Mouse (Mus musculus): ENCODE results near the gene Pigt. TPM values are rescaled to one million over a fixed set of nuclear protein-coding genes. Genes with fewer than 3 reads are reported as not detected.

Gene Pigt
- 16.2 TPM for polyA plus RNA-seq (2017; shearing (Covaris generic))

DNA sequence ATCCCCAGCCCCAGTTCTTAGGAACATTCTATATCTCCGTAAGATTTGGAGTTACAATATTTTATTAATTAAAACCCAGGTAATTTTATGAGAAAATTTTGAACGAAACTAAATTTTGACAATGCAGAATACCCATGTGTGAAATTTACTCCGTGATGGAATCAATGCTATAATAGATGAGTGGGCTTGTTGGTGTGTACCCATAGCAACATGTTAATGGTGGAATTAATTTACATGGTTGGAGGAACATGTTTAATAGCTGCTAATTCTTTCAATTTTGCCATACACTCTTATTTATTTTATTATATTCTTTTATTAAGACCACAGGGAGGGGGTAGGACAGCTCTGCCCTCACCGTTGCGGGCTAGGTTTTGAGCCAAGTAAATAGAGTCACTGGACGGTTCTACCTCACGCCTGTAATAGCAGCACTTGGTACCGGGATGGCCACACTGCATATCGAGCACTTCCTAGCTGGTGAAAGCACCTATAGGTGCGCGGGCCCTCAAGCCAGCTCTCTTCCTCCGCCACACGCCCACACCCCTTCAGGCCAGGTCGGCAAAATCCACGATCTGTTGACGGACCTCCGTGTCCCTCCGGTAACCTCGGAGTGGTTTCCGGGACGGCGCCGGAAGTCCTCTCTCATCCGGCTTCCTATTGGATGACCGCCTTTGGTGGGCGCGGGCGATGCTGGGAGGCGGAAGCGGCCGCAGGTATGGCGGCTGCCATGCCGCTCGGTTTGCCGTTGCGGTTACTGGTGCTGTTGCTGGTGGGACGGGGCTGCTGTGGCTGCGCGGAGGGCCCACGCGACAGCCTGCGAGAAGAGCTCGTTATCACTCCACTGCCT lies at the start of gene Pigt:
TSS of gene Pigt (plus strand) at position 674 of the 844 bp plus-strand sequence.

GRCm38 (mm10) chr2:164456864-164457300 lies 40.4 kb upstream of the Pigt start, which contains the start of gene Sys1:
Gene Sys1 (plus strand): TSS chr2:164456964.

DNA sequence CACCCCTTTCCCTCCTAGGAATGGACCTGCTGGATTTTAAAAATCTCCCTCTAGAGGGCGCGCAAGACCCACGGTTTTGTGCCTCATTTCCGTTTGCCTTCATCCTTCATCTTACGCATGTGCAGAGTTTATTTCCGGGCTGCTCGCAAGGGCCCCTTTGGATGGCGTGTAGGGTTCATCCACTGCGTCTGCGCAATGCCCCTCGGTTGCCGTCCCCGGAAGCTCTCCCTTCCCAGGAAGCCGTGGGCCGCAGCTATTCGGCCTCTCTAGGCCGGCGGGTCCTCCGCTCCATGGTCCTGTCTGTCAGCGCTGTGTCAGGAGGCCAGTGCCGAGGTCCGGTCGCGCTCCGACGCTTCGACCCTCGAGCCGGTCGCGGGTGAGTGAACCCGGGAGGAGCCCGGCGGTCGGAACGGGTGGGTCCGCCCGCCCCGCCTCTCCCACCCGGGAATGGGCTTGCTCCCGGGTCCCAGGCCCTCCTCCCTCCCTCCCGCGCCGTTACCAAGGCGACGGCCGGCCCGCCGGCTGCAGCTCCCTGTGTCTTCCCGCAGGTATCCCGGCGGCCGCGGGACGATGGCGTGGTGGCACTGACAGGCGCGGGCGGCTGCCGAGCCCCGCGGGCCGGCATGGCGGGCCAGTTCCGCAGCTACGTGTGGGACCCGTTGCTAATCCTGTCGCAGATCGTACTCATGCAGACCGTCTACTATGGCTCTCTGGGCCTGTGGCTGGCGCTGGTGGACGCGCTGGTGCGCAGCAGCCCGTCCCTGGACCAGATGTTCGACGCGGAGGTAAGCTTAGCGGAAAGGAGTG lies 36.4 kb upstream of the Pigt start, which contains the start of gene Gm20458:
TSS of gene Gm20458 (plus strand) at position 223 of the 807 bp plus-strand sequence.

GRCm38 (mm10) chr2:164473624-164474023 lies 23.7 kb upstream of the Pigt start, which contains the start of gene Trp53tg5:
Gene Trp53tg5 (minus strand): TSS chr2:164473724.

DNA sequence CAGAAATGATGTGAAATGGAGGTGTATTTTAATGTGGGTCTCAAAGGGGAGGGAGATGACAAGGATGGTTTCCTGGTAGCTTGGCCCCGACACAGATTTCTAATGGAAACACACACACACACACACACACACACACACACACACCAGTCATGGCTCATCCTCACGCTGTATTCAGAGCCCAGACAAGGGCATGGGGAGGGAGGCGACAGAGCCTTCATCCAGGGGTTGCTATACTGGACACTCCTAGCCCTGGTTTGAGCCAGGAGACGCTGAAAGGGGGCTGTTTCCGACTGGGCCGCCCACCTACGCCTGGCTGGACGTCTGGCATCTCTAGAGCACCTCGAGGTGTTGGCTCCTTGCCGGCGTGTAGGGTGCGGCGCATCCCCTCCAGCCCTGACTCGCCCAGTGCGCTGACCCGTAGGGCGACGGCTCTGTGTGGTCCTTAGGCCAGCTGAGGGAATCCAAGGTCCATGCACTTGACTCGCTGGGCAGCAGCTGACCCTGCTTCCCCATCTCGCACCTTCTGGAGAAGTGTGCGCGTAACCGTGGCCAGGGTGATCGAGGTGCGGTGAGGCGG lies 11.6 kb upstream of the Pigt start, which contains the start of gene Dbndd2:
TSS of gene Dbndd2 (plus strand) at position 426 of the 577 bp plus-strand sequence.

Other genes with a start within 250 kb of the Pigt start
- gene Svs3b, start 240.9 kb upstream of the Pigt start, polyA plus RNA-seq (2017; shearing (Covaris generic)), result not detected
- not detected for gene Svs4, start 219.1 kb upstream of the Pigt start, polyA plus RNA-seq (2017; shearing (Covaris generic))
- not detected for gene Svs3a, start 208.3 kb upstream of the Pigt start, polyA plus RNA-seq (2017; shearing (Covaris generic))
- not detected for gene Svs6, start 180.8 kb upstream of the Pigt start, polyA plus RNA-seq (2017; shearing (Covaris generic))
- gene Svs5, start 164.8 kb upstream of the Pigt start, polyA plus RNA-seq (2017; shearing (Covaris generic)), result not detected
- gene Slpi, start 108.4 kb upstream of the Pigt start, polyA plus RNA-seq (2017; shearing (Covaris generic)), result 9.0 TPM
- gene Rbpjl, start 94.4 kb upstream of the Pigt start, polyA plus RNA-seq (2017; shearing (Covaris generic)), result not detected
- not detected for gene Matn4, start 92.4 kb upstream of the Pigt start, polyA plus RNA-seq (2017; shearing (Covaris generic))
- 0.64 TPM for gene Sdc4, start 53.6 kb upstream of the Pigt start, polyA plus RNA-seq (2017; shearing (Covaris generic))
- 81.1 TPM for gene Sys1, start 40.6 kb upstream of the Pigt start, polyA plus RNA-seq (2017; shearing (Covaris generic))
- gene Gm20458, start 36.6 kb upstream of the Pigt start, polyA plus RNA-seq (2017; shearing (Covaris generic)), result 6.5 TPM
- not detected for gene Trp53tg5, start 23.8 kb upstream of the Pigt start, polyA plus RNA-seq (2017; shearing (Covaris generic))
- 2.6 TPM for gene Dbndd2, start 11.4 kb upstream of the Pigt start, polyA plus RNA-seq (2017; shearing (Covaris generic))
- not detected for gene Wfdc2, start 64.9 kb downstream of the Pigt start, polyA plus RNA-seq (2017; shearing (Covaris generic))
- not detected for gene Spint3, start 75.9 kb downstream of the Pigt start, polyA plus RNA-seq (2017; shearing (Covaris generic))
- not detected for gene Wfdc6a, start 87.9 kb downstream of the Pigt start, polyA plus RNA-seq (2017; shearing (Covaris generic))
- gene Eppin, start 96.1 kb downstream of the Pigt start, polyA plus RNA-seq (2017; shearing (Covaris generic)), result not detected
- not detected for gene Wfdc6b, start 116.0 kb downstream of the Pigt start, polyA plus RNA-seq (2017; shearing (Covaris generic))
- not detected for gene Wfdc8, start 116.1 kb downstream of the Pigt start, polyA plus RNA-seq (2017; shearing (Covaris generic))
- gene Wfdc16, start 141.3 kb downstream of the Pigt start, polyA plus RNA-seq (2017; shearing (Covaris generic)), result not detected
- not detected for gene Wfdc10, start 158.5 kb downstream of the Pigt start, polyA plus RNA-seq (2017; shearing (Covaris generic))
- gene Wfdc9, start 159.1 kb downstream of the Pigt start, polyA plus RNA-seq (2017; shearing (Covaris generic)), result not detected
- not detected for gene Wfdc11, start 176.6 kb downstream of the Pigt start, polyA plus RNA-seq (2017; shearing (Covaris generic))
- gene Wfdc13, start 187.6 kb downstream of the Pigt start, polyA plus RNA-seq (2017; shearing (Covaris generic)), result not detected
- not detected for gene Spint4, start 201.0 kb downstream of the Pigt start, polyA plus RNA-seq (2017; shearing (Covaris generic))
- gene Spint5, start 217.8 kb downstream of the Pigt start, polyA plus RNA-seq (2017; shearing (Covaris generic)), result not detected
- 0.31 TPM for gene Wfdc3, start 248.4 kb downstream of the Pigt start, polyA plus RNA-seq (2017; shearing (Covaris generic))
- gene Dnttip1, start 248.5 kb downstream of the Pigt start, polyA plus RNA-seq (2017; shearing (Covaris generic)), result 53.3 TPM

All from effector memory CD4-positive, alpha-beta T cell, adult 5 months (primary cell).